Mouse (Mus musculus) ES-E14 (cell line): ENCODE data around the gene Zc3h10.

Source experiments
- CHD2 ChIP-seq: IDR thresholded peaks from 2 replicates; pipeline ENCODE4 v1.6.1; 2014; ENCODE audit warnings: mild to moderate bottlenecking, low read depth, low read length, inconsistent platforms
- MAFK ChIP-seq: IDR thresholded peaks from 2 replicates; pipeline ENCODE4 v1.6.1; 2014; ENCODE audit warnings: mild to moderate bottlenecking, low read depth, low read length, inconsistent platforms; ENCODE audit not compliant: insufficient read depth
- ZC3H11A ChIP-seq: IDR thresholded peaks from 2 replicates; pipeline ENCODE4 v1.6.1; 2012; ENCODE audit warnings: low read depth, mild to moderate bottlenecking, inconsistent platforms, low read length, borderline replicate concordance
- ZNF384 ChIP-seq: IDR thresholded peaks from 2 replicates; pipeline ENCODE4 v1.6.1; 2012; ENCODE audit warnings: low read depth, low read length, inconsistent platforms

GRCm38 (mm10) chr10:128510301-128510700, 37.3 kb downstream of the Zc3h10 start:
- TF ChIP-seq ZC3H11A (no peak), ZNF384 (no peak), CHD2 (no peak), MAFK (no peak)
